Mouse (Mus musculus): ENCODE measurements around the gene Sp7.

GRCm38 (mm10) chr15:102356501-102357325 is 10.3 kb downstream of the Sp7 start:
- TF ChIP-seq FLI1 (IDR thresholded peaks at IDR 0.05; ENCODE audit: low read length) (no peak), GATA1 (IDR thresholded peaks at IDR 0.05; ENCODE audit: borderline replicate concordance, low read length) (no peak)
